Mouse (Mus musculus) C2C12 (cell line): ENCODE data around the gene Alg1.

ENCODE experiments used
- CEBPB ChIP-seq: IDR thresholded peaks from one replicate; pipeline ENCODE4 v1.6.1; 2011; ENCODE audit warnings: low read depth, mild to moderate bottlenecking, control low read depth, moderate library complexity
- CTCF ChIP-seq: IDR thresholded peaks from one replicate; pipeline ENCODE4 v1.5.1; 2011; ENCODE audit not compliant: control insufficient read depth, insufficient read depth, insufficient read length

DNA sequence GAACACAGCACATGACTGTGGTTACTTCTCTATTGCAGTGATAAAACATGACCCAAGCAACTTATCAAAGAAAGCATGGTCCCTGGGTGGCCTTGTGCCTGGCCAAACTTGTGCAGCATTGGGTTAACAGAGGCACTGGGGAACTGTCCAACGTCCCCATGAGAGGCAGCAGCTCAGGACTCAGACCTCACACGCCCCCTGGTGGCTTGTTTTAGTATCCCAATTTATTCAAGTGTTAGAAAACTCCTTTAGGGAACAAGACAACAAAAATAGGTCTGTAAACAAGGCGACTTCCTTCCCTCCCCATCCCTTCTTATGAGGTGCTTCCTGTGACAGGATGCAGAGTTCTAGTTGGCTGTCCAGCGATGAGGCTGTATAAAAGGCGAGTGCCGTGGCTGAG is 38.3 kb upstream of the Alg1 start:
- TF ChIP-seq CTCF (no peak), CEBPB (no peak)
